Mouse (Mus musculus) brain, embryonic 14.5 days (tissue): ENCODE data around the gene Card10.
A peak's percentile ranks its signal among the peaks of the same experiment; 100 is the strongest.

Source experiments
- CTCF ChIP-seq: fragments of 200-500 bp; IDR thresholded peaks from 2 replicates; pipeline ENCODE4 v1.5.1; 2012; ENCODE audit warnings: inconsistent platforms, mild to moderate bottlenecking, moderate library complexity, borderline replicate concordance; ENCODE audit not compliant: insufficient read depth, insufficient read length; ENCODE audit errors: extremely low read depth
- POLR2A ChIP-seq: fragments of 200-500 bp; IDR thresholded peaks from 2 replicates; pipeline ENCODE4 v1.6.1; 2012; ENCODE audit warnings: mild to moderate bottlenecking, inconsistent platforms, borderline replicate concordance; ENCODE audit not compliant: poor library complexity, insufficient read depth, insufficient read length, severe bottlenecking; ENCODE audit errors: extremely low read depth

GRCm38 (mm10) chr15:78771531-78772367 lies 31.1 kb downstream of the Card10 start:
- TF ChIP-seq CTCF: no peak
- 0 out of 2 replicates have a peak, but pooled peaks have one; percentile 2 for TF ChIP-seq POLR2A
